In the genomic region with DNA sequence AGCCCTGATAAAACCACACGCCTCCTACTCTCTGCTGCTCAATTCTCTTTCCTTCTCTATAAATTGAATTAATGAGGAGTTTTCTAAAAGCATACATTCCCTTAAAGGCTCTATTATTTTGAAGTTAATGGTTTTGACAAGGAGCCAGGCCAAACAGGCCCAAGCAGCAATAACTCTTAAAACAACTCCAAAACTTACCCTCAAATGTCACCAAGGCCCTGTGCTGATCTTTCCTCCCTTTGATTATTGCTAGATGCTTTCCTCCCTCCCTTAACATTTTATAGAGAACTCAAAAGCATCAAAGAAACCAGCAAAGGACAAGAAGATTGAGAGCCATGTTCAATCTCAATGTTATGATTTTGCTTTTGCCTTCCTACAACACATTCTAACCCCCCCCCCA, we compare ENCODE assay signal across 24 mouse cellular contexts.
DNase-seq lines count a peak whose midpoint lies in the region; ATAC-seq and TF ChIP-seq lines count a peak whose summit lies in the region.
"Had no signal": no experiment of that assay in that cellular context is flagged by ENCODE, and none has a peak within 500 bp of the region (broad histone marks: within the 10 kb centered on the region; RNA-seq: fewer than 3 reads in every experiment).

No protein-coding gene starts in this region.

- ATAC-seq in kidney, embryonic 14.5 days (ENCODE audit: low FRiP score, low TSS enrichment) = 0 out of 2 replicates have a peak, but pooled peaks have one; percentile 54
- ATAC-seq in kidney, postnatal 0 days (replicated peaks; ENCODE audit: low FRiP score, low read depth) = no peak
- ATAC-seq in kidney, embryonic 16.5 days (ENCODE audit: low FRiP score, low TSS enrichment) = no peak; the same call in 1 of the 2 replicates
- no peak for ATAC-seq in lung, embryonic 14.5 days (ENCODE audit: insufficient read depth)
- ATAC-seq in limb, embryonic 13.5 days (ENCODE audit: low FRiP score, low read depth) = no peak
- ATAC-seq: activated CD4-positive, CD25-positive, alpha-beta regulatory T cell, adult 4 months; CD4-positive, CD25-positive, alpha-beta regulatory T cell, adult 4 months; forebrain, embryonic 13.5 days; Patski had no signal

- no peak overlapping the region for H3K4me3 ChIP-seq in kidney, embryonic 14.5 days (ENCODE audit: low read length)
- H3K4me3 ChIP-seq in kidney, postnatal 0 days (replicated peaks; ENCODE audit: low read depth, low read length) = no peak overlapping the region
- H3K4me3 ChIP-seq in kidney, embryonic 16.5 days (ENCODE audit: low read length) = no peak overlapping the region
- no peak overlapping the region for H3K4me3 ChIP-seq in lung, embryonic 14.5 days (ENCODE audit: low read depth, low read length)
- H3K4me3 ChIP-seq in limb, embryonic 13.5 days = no peak overlapping the region
- H3K4me3 ChIP-seq: embryonic facial prominence, embryonic 10.5 days; embryonic facial prominence, embryonic 12.5 days; forebrain, embryonic 13.5 days had no signal

- no peak overlapping the region for H3K9ac ChIP-seq in kidney, embryonic 14.5 days (ENCODE audit: low read depth, low read length)
- no peak overlapping the region for H3K9ac ChIP-seq in kidney, postnatal 0 days (ENCODE audit: low read depth, low read length)
- H3K9ac ChIP-seq in kidney, embryonic 16.5 days (replicated peaks; ENCODE audit: low read length) = no peak overlapping the region
- H3K9ac ChIP-seq in lung, embryonic 14.5 days = no peak overlapping the region
- no peak overlapping the region for H3K9ac ChIP-seq in limb, embryonic 13.5 days
- H3K9ac ChIP-seq: embryonic facial prominence, embryonic 12.5 days; forebrain, embryonic 13.5 days had no signal

- H3K4me1 ChIP-seq in kidney, embryonic 14.5 days (ENCODE audit: control insufficient read depth, insufficient read depth, low read length) = peaks cover 16% of the 10 kb centered on the region; the same call in 1 of the 2 replicates
- no peaks in the 10 kb centered on the region for H3K4me1 ChIP-seq in kidney, postnatal 0 days (replicated peaks; ENCODE audit: insufficient read depth, low read length)
- H3K4me1 ChIP-seq in kidney, embryonic 16.5 days (ENCODE audit: insufficient read depth, low read length) = peaks cover 5% of the 10 kb centered on the region
- peaks cover 7% of the 10 kb centered on the region; the same call in 1 of the 2 replicates for H3K4me1 ChIP-seq in lung, embryonic 14.5 days (ENCODE audit: insufficient read depth)
- H3K4me1 ChIP-seq in limb, embryonic 13.5 days = peaks cover 46% of the 10 kb centered on the region

- no peak overlapping the region for H3K4me2 ChIP-seq in kidney, embryonic 14.5 days (replicated peaks; ENCODE audit: low read depth, low read length)
- no peak overlapping the region for H3K4me2 ChIP-seq in kidney, postnatal 0 days (ENCODE audit: low read length)
- no peak overlapping the region for H3K4me2 ChIP-seq in kidney, embryonic 16.5 days (replicated peaks; ENCODE audit: low read depth, low read length)
- no peak overlapping the region for H3K4me2 ChIP-seq in lung, embryonic 14.5 days
- no peak overlapping the region for H3K4me2 ChIP-seq in limb, embryonic 13.5 days (replicated peaks)
- H3K4me2 ChIP-seq: embryonic facial prominence, embryonic 12.5 days; forebrain, embryonic 13.5 days had no signal

- H3K27me3 ChIP-seq in kidney, embryonic 14.5 days (ENCODE audit: control insufficient read depth, insufficient read depth, low read length) = no peaks in the 10 kb centered on the region
- H3K27me3 ChIP-seq in kidney, postnatal 0 days (ENCODE audit: insufficient read depth, low read length) = no peaks in the 10 kb centered on the region
- no peaks in the 10 kb centered on the region for H3K27me3 ChIP-seq in kidney, embryonic 16.5 days (ENCODE audit: insufficient read depth, low read length)
- H3K27me3 ChIP-seq in lung, embryonic 14.5 days (ENCODE audit: insufficient read depth, low read length) = no peaks in the 10 kb centered on the region
- H3K27me3 ChIP-seq in limb, embryonic 13.5 days = no peaks in the 10 kb centered on the region
- H3K27me3 ChIP-seq: CH12.LX; embryonic facial prominence, embryonic 12.5 days; forebrain, embryonic 13.5 days; Patski had no signal

- H3K36me3 ChIP-seq in kidney, embryonic 14.5 days (ENCODE audit: control insufficient read depth, insufficient read depth, low read length) = no peaks in the 10 kb centered on the region
- no peaks in the 10 kb centered on the region for H3K36me3 ChIP-seq in kidney, postnatal 0 days (ENCODE audit: insufficient read depth, low read length)
- H3K36me3 ChIP-seq in kidney, embryonic 16.5 days (ENCODE audit: insufficient read depth, low read length) = no peaks in the 10 kb centered on the region
- H3K36me3 ChIP-seq in lung, embryonic 14.5 days (ENCODE audit: insufficient read depth) = no peaks in the 10 kb centered on the region
- no peaks in the 10 kb centered on the region for H3K36me3 ChIP-seq in limb, embryonic 13.5 days
- H3K36me3 ChIP-seq: embryonic facial prominence, embryonic 10.5 days; embryonic facial prominence, embryonic 12.5 days; G1E had no signal

- no peak overlapping the region for H3K27ac ChIP-seq in kidney, embryonic 14.5 days (ENCODE audit: low read depth, low read length)
- no peak overlapping the region for H3K27ac ChIP-seq in kidney, postnatal 0 days
- no peak overlapping the region for H3K27ac ChIP-seq in kidney, embryonic 16.5 days (ENCODE audit: low read length)
- no peak overlapping the region for H3K27ac ChIP-seq in lung, embryonic 14.5 days (ENCODE audit: low read depth)
- H3K27ac ChIP-seq in limb, embryonic 13.5 days = peak overlapping the region; percentile 55; the same call in 1 of the 2 replicates
- H3K27ac ChIP-seq: embryonic facial prominence, embryonic 10.5 days; embryonic facial prominence, embryonic 12.5 days; forebrain, embryonic 13.5 days had no signal

- no peaks in the 10 kb centered on the region for H3K9me3 ChIP-seq in kidney, embryonic 14.5 days (ENCODE audit: control insufficient read depth, low read length)
- no peaks in the 10 kb centered on the region for H3K9me3 ChIP-seq in kidney, postnatal 0 days (replicated peaks; ENCODE audit: low read length)
- H3K9me3 ChIP-seq in kidney, embryonic 16.5 days (ENCODE audit: low read length) = no peaks in the 10 kb centered on the region
- no peaks in the 10 kb centered on the region for H3K9me3 ChIP-seq in lung, embryonic 14.5 days (ENCODE audit: low read depth, low read length)
- H3K9me3 ChIP-seq in limb, embryonic 13.5 days = no peaks in the 10 kb centered on the region
- H3K9me3 ChIP-seq: embryonic facial prominence, embryonic 10.5 days; embryonic facial prominence, embryonic 12.5 days; forebrain, embryonic 13.5 days; G1E had no signal

- WGBS in kidney, embryonic 14.5 days = 72% methylated on average over 1 of the region's 1 CpGs
- 59% methylated on average over 1 of the region's 1 CpGs for WGBS in kidney, postnatal 0 days
- WGBS in kidney, embryonic 16.5 days = 61% methylated on average over 1 of the region's 1 CpGs
- WGBS in lung, embryonic 14.5 days = 35% methylated on average over 1 of the region's 1 CpGs
- WGBS in limb, embryonic 13.5 days = 30% methylated on average over 1 of the region's 1 CpGs

- no peak for DNase-seq in kidney, adult 11 months
- DNase-seq in kidney, postnatal 0 days (ENCODE audit: low spot score) = peak; percentile 72
- DNase-seq in lung, embryonic 14.5 days = peak; percentile 40
- no peak for DNase-seq in lung, postnatal 36 days
- DNase-seq: adrenal gland, adult 8-10 months; adrenal gland, postnatal 14 days; adrenal gland, postnatal 36 days; B cell, adult 2 months; cerebellum, adult 11-12 months; cerebellum, adult 2 months; cerebellum, adult 9-10 months; cerebellum, postnatal 10 days; cerebellum, postnatal 25 days had no signal

- TF ChIP-seq CTCF in kidney, postnatal 0 days (IDR thresholded peaks at IDR 0.05; ENCODE audit: low read depth) = no peak
- no peak for TF ChIP-seq CTCF in lung, embryonic 14.5 days (IDR thresholded peaks at IDR 0.05; ENCODE audit: low read depth)

Comparison
In these comparisons a context has a peak if more than half of its experiments do, and no peak if none do; other contexts are left out.
1. DNase-seq: peak in kidney, postnatal 0 days (single experiment) and lung, embryonic 14.5 days (single experiment); none in kidney, adult 11 months (single experiment) and lung, postnatal 36 days (single experiment).